Mouse (Mus musculus): ENCODE data around the gene Hist1h2bh.
A peak's percentile ranks its signal among the peaks of the same experiment; 100 is the strongest.
"Not testable (repeated sequence)": the region's sequence is repeated elsewhere in the genome, so short reads cannot be mapped to it uniquely, and the experiment has no call there.

Hist1h2bh gene

DNA sequence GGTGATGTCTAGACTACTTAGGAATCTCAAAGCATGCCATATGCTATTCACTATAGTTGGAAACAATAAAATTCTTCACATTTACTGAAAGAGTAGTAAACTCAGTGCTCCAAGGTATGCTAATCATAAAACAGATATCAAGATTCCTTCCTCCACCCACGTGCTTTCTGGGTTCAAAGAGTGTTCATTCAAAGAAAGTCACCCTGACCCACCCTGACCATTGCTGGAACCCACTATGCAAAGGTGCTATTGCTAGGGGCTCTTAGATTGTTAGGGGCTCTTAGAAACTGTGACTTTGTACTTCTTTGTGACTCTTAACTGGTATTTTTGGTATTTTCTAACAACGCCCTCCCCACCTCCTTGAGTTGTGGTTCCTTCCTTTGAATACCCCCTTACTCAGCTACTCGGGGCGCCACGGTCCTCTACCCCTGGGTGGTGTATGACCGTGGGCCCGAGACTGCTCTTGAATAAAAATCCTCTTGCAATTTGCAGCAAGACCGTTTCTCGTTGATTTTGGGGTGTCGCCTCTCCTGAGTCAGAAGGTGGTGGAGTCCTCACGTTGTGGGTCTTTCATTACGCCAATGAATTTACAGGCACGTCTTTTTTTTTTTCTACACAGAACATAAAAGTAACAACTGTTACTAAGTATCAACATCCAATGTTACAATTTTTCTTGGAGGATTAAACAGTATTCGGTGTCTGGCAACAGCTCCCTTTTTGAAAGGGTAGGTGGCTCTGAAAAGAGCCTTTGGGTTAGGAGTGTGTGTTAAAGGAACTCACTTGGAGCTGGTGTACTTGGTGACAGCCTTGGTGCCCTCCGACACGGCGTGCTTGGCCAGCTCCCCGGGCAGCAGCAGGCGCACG, 30.1 kb upstream of the Hist1h2bh start:
- DNase-seq: not testable (repeated sequence)

DNA sequence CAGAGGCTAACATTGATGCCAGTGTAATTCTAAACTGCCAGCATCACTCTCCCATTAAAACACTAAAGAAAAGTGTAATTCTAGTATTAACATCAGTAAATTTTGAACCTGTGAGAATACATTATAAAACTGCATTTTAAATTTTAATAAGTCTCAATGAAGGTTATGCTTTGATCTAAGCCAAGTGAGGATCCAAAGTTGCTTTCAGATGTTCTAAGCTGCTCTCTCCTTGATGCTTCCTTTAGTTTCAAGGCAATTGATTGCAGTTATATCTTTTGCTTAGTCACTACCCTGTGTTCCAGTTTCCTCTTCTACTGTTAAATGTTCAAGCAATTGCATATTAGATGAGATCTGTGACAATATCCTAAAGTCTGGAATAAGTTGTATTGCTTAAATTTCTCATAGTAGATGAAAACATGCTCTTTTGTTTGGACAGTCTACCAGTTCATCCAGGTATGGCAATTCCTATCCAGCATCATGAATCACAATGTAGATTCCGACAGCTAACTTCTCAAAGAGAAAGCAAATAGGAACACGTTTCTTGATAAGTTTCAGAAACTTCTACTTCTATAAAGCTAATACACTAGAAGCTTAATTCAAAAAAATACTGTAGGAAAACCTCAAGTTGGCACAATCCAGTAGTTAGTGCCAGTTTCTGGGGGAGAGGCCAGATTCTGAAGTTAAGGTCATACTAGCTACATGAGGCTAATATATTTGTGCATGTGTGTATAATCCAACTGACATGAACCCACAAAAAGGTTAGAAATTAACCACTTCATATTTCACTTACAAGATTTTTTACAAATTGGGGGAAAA, 29.2 kb upstream of the Hist1h2bh start:
- DNase-seq: no peak

DNA sequence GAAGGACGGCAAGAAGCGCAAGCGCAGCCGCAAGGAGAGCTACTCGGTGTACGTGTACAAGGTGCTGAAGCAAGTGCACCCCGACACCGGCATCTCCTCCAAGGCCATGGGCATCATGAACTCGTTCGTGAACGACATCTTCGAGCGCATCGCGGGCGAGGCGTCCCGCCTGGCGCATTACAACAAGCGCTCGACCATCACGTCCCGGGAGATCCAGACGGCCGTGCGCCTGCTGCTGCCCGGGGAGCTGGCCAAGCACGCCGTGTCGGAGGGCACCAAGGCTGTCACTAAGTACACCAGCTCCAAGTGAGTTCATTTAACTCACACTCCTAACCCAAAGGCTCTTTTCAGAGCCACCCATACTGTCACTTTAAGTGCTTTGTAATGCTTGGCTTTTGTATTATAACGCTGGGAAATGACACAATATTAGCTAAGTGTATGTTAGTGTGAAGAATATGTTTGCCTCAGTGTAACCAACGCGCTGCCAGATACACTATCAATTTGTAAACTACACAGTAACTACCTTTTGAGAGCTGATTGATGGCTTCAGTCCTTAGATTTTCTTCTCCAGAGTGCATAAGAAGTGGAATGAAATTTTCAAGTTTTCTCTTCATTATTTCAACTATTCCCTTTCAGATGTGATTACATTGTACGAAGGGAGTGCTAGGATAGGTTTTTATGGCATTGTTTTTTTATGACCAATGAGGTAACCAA, 28.5 kb upstream of the Hist1h2bh start:
- DNase-seq: not testable (repeated sequence)

DNA sequence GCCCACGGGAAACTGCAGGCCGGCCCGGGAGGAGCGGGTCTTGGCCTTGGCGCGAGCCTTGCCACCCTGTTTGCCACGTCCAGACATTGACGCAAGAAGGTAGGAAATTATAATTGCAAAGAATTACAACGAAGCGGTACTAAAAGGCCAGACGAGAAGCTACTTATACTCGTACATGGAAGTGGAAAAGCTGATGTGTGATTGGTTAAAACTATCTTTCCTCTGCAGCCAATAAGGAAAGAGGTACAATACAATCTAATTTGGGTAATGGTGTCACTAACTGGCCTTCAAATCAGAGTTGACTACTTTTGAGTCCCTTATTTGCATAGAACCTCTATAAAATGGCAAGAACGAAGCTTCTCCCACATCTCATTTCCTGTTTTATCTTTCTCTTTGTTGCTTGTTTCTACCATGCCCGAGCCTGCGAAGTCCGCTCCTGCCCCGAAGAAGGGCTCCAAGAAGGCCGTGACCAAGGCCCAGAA, 27.9 kb upstream of the Hist1h2bh start, which contains the start of the genes Hist1h2ae and Hist1h2bg:
Hist1h2ae (minus strand) TSS at position 199 of the 482 bp plus-strand sequence.
Hist1h2bg (plus strand) TSS at position 375 of the 482 bp plus-strand sequence.
- peak; percentile 80 for DNase-seq

DNA sequence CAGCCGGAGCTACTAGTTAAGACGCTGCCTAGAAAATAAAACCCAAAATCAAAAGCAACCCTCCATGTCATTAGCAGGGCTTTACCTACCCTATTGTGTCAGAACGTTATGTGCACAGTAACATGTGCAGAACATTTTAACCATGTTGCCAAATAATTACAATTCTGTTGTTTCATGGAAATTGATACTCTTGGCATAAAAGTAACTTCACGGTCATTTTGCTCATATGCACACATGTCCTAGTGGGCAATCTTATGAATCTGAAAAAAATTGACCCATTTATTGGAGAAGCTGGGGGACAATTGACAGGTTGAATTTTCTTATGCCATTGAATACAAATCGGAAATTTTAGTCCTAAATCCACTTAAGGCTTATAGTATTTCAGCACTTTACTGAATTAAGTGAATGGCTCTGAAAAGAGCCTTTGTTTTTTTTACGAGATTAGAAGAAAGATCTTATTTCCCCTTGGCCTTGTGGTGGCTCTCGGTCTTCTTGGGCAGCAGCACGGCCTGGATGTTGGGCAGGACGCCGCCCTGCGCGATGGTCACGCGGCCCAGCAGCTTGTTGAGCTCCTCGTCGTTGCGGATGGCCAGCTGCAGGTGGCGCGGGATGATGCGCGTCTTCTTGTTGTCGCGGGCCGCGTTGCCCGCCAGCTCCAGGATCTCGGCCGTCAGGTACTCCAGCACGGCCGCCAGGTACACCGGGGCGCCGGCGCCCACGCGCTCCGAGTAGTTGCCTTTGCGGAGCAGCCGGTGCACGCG, 27.2 kb upstream of the Hist1h2bh start:
- not testable (repeated sequence) for DNase-seq

DNA sequence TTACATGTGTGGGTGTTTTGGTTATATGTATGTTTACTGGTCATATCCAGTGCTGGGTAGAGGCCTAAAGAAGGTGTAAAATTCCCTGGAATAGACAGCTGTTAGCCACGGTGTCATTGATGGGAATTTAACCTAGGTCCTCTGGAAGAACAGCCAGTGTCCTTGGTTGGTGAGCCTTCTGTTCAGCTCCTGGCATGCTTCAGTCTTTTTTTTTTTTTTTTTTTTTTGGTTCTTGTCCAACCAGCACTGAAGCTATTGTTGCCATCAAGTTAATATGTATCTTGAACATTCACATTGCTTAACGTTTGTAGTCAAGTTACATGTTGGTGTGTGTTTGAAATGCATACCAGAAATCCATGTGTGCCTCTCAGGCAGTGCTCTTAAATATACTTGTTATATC, 21.3 kb upstream of the Hist1h2bh start:
- no peak for DNase-seq

DNA sequence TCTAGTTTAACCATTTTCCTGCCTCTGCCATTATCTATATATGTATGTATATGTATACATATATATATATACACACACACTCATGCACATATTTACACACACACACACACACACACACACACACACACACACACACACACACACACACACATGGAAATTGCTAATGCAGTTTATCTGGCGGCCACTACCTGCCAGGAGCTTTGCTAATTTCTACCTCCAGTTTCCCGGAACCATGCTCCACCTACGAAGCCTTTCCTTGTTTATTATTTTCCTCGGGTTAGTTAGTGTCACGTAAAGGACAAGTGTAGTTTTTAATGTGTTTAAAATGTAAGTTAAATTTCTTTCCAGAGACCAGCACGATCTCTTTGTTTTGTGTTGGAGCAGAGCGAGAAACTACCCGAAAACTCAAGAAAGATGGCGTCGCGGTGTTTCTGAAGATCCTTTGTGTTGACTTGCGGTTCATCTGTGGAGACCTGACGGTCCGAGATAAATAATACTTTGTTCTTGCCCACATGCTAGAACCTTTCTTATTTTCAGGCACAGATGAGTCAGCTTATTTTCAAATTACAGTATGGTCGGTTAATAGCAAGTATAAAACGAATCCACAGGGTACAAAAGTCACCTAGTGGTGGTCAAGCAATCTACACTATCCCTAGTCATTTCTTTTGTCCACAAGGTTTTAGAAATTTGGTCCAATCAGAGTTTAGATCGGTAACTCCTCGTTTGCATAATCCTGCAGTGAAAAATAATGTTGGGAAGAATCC, 19.7 kb upstream of the Hist1h2bh start:
- no peak for DNase-seq

DNA sequence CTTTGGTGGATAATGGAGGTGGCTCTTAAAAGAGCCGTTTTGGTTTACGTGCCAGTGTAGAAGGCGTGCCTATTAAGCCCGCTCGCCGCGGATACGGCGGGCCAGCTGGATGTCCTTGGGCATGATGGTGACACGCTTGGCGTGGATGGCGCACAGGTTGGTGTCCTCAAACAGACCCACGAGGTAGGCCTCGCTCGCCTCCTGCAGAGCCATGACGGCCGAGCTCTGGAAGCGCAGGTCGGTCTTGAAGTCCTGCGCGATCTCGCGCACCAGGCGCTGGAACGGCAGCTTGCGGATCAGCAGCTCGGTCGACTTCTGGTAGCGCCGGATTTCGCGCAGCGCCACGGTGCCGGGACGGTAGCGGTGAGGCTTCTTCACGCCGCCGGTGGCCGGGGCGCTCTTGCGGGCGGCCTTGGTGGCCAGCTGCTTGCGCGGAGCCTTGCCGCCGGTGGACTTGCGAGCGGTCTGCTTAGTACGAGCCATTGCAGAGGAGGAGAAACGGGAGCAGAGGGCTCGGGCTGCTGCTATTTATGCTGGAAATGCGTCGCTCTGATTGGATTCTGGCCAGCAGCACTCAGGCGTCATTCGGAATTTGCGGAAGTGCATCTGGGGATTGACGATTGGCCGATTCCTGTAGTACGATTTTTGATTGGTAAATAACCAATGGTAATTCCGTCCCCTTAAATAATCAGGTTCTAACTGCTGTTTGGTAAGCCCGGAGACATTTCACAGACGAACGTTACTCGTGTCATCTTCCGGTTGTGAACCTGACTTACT, 18.9 kb upstream of the Hist1h2bh start, which contains the start of gene Hist1h3e:
Hist1h3e (minus strand) TSS at position 487 of the 777 bp plus-strand sequence.
- peak; percentile 93 for DNase-seq

DNA sequence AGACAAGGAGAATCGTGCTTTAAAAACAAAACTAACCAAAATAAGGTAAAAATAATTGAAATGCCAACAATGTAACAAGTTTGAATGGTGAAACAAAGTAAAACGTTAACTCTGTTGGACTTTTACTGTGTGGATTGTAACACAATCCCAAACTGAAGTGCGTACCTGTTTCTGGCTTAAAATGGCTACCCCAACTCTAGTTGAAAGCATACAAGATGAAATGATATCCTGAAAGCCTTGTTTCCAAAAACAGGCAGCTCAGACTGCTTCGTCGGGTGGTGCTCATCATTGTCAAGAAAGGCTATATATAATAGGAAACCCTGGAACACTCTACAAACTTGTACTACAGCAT, 18.3 kb upstream of the Hist1h2bh start:
- not testable (repeated sequence) for DNase-seq

DNA sequence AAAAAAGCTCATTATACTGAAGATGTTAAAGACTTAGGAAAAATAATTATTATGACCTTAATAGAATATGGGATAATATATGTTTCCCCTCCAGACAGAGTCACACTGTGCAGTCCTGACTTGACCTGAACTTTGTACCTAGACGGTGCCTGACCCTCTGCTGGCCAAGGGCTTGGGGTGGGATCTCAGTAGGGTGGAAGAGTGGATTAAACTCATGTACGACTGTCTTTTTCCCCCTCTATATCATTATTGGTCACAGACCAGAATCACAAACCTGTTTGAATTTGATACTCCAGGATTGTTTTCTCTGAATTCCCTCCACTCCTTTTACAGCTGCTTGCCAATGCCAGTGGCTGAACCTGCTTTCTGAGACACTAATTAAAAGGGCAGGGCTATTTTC, 17.5 kb upstream of the Hist1h2bh start:
- DNase-seq: not testable (repeated sequence)

DNA sequence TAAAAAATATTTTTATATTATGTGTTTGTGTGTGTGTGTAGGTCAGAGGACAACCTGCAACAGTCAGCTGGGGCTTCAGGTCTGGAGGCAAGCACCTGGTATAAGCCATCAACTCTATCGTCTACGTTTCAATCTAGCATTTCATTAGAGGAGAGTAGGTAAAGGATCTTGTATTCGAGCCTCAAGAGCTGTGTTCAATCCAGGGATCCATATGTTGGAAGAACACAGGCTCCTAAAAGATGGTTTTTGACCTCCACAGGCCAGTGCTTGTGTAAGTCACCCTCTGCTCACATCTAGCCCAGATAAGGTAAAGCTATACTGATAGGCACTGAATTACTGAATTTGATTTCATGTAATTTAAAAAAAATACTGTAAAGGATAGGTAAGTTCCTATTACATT, 13.7 kb upstream of the Hist1h2bh start:
- DNase-seq: no peak

DNA sequence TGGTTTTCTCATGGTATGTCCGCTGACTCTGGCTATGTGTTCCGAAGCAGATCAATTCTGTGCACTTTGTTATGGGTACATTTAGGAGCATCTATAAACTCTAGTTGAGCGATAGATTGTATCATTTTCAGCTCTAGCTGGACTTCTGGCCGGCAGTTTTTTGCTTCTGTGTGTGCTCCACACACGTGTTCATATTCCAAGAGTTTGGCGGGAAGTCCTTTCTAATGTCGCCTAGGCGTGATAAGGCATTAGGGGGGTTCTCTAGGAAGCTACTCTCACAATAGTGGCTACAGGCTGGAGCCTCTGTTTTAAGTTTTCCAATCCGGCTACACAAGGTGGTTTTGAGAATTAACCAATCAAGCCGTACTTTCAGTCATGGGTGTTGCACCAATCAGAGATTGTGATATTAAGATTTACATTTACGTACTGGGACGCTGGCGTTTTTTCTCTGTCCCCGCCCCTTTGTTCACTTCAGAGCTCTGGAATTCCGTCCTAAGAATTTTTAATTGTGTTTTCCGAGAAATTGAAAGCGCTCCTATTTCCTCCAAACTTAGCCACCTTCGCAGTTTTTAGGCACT, 12.7 kb upstream of the Hist1h2bh start:
- no peak for DNase-seq

DNA sequence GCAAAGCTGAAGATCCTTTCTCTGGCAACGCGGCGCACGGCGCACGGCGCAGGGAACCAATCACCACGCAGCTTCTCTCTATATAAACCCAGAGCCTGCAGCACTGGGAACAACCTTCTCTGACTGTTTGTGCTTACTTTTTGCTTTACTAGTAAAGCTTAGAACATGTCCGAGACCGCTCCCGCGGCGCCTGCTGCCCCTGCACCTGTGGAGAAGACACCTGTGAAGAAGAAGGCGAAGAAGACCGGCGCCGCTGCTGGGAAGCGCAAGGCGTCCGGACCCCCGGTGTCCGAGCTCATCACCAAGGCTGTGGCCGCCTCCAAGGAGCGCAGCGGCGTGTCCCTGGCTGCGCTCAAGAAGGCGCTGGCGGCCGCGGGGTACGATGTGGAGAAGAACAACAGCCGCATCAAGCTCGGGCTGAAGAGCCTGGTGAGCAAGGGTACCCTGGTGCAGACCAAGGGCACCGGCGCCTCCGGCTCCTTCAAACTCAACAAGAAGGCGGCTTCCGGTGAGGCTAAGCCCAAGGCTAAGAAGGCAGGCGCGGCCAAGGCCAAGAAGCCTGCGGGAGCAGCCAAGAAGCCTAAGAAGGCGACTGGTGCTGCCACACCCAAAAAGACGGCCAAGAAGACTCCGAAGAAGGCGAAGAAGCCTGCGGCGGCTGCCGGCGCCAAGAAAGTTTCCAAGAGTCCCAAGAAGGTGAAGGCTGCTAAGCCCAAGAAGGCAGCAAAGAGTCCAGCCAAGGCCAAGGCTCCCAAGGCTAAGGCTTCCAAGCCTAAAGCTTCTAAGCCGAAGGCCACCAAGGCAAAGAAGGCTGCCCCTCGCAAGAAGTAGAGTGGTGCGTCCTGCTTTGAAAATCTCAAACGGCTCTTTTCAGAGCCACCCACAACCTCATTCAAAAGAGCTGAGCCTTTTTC, 12.0 kb upstream of the Hist1h2bh start:
- peak; percentile 79 for DNase-seq

DNA sequence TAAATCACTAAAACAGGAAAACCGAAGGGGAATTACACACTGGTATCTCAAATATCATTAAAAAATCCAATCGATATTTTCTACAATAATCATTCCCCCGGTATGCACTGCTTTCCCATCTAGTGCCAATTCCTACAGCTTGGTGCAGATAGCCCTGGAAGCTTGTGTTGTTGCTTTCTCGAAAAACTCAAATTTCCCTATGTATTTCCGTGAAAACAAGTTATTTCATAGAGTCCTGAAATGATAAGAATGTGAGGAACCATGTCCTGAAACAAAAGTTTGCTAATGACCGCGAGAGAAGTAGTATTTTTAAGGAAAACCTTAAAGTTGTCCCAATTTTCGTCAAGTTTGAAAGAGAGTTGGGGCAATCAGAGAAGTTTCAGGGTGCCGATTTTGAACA, 11.2 kb upstream of the Hist1h2bh start:
- no peak for DNase-seq

DNA sequence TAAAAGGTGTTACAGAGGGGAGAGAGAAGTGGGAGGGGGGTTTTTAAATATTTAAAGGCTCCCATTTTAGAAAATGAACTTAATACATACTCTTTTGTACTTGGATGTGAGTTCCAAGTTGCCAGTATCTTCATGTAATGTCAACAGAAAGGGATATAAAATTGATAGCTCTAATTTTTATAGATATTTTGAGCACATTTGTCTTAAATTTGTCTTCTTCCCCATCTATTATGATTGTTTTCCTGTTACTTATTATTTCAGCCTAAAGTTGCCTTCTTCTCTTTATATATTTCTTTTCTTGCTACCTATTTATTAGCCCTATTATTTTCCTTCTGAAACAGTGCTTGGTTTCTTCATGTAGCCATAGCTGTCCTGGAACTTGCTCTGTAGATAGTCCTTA, 9.8 kb upstream of the Hist1h2bh start, which contains the start of gene Hist1h1d:
Hist1h1d (plus strand) TSS at position 301 of the 400 bp plus-strand sequence.
- DNase-seq: no peak

DNA sequence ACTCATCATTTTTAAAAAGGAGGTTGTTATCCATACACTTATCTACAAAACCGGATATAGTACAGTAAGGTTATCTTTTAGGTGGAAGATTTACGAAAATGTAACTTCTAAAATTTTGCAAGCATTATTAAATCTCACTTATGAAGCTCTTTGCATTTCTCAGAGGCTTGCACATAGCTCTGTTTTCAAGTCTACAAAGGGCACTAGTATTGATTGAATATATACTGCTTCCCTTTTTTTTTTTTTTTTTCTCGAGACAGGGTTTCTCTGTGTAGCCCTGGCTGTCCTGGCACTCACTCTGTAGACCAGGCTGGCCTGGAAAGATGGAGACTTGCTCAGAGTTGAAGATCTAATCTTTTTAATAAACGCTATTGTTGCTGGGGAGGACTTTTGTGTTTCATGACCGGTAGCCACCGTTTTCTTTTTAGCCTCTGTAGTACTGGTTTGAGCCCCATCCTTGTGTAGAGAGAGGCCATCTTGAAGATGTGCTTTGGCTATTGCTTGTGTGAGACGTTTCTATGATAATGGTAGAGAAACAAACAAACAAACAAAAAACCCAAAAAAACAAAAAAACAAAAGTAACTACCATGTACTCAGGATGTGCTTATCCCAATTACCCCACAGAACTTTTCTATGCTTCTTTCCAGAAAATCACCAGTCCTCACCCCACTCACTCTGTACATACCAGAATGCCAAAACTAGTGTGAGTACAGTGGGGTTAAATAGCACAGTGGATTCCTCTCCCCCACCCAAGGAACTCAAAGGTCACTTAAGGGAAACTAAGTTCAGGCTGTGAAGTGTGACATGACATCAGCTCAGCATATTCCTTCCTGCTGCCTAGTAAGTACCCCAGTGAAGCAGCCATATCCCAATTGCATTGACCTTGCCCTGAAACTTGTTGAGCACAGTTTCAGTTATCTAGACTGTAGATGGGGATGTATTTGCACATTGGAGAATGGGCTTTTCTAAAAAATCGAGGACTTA, 9.0 kb upstream of the Hist1h2bh start:
- DNase-seq: no peak

DNA sequence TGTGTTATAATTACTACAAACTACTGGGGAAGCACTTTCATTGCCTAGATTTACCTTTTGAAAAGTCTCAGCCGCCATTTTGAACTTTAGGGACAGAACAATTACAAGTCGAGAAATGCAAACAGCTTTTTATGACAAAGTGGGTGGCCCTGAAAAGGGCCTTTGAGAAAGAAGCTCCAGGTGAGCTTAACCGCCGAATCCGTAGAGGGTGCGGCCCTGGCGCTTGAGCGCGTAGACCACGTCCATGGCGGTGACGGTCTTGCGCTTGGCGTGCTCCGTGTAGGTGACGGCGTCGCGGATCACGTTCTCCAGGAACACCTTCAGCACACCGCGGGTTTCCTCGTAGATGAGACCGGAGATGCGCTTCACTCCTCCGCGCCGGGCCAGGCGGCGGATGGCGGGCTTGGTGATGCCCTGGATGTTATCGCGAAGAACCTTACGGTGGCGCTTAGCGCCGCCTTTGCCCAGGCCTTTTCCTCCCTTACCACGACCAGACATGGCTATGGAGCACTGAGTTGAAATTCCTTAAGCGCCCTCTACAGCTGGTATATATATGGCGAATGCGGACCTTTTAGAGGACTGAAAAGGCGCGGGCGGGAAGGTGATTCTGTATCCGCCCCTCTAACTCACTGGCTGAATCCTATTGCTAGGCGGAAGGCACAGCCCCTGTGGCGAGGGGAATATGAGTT, 8.1 kb upstream of the Hist1h2bh start, which contains the start of gene Hist1h4f:
Hist1h4f (minus strand) TSS at position 503 of the 689 bp plus-strand sequence.
- peak; percentile 92 for DNase-seq
